Comparison of ENCODE assay signal across 10 mouse cellular contexts in genomic region chr5:4825951-4826350, GRCm38 (mm10).
DNase-seq lines count a peak whose midpoint lies in the region; ATAC-seq and TF ChIP-seq lines count a peak whose summit lies in the region.
"Had no signal": no experiment of that assay in that cellular context is flagged by ENCODE, and none has a peak within 500 bp of the region (broad histone marks: within the 10 kb centered on the region; RNA-seq: fewer than 3 reads in every experiment).

No protein-coding gene starts in this region.

- H3K4me3 ChIP-seq in megakaryocyte, embryonic 14.5 days (replicated peaks): peak overlapping the region; percentile 44
- H3K4me3 ChIP-seq in embryonic fibroblast, embryonic 13.5 days (ENCODE audit: insufficient read depth, low read length): no peak overlapping the region
- H3K4me3 ChIP-seq in kidney, embryonic 16.5 days (ENCODE audit: low read length): no peak overlapping the region
- H3K4me3 ChIP-seq in thymus, adult 2 months (ENCODE audit: control insufficient read depth, insufficient read depth, low read length): no peak overlapping the region
- H3K4me3 ChIP-seq: embryonic facial prominence, embryonic 12.5 days; neural tube, embryonic 13.5 days had no signal

- WGBS in kidney, embryonic 16.5 days: 32% methylated on average over 7 of the region's 7 CpGs
- WGBS in thymus, adult 2 months: 83% methylated on average over 7 of the region's 7 CpGs

- no peak overlapping the region for H3K4me2 ChIP-seq in kidney, embryonic 16.5 days (replicated peaks; ENCODE audit: low read depth, low read length)
- H3K4me2 ChIP-seq: embryonic facial prominence, embryonic 12.5 days; neural tube, embryonic 13.5 days had no signal

- no peak overlapping the region for H3K9ac ChIP-seq in kidney, embryonic 16.5 days (replicated peaks; ENCODE audit: low read length)
- H3K9ac ChIP-seq: embryonic facial prominence, embryonic 12.5 days; neural tube, embryonic 13.5 days had no signal

- TF ChIP-seq CTCF in embryonic fibroblast, embryonic 13.5 days (IDR thresholded peaks at IDR 0.05; ENCODE audit: borderline replicate concordance, insufficient read depth, low read length): no peak
- TF ChIP-seq CTCF in thymus, adult 2 months (IDR thresholded peaks at IDR 0.05; ENCODE audit: borderline replicate concordance, control insufficient read depth, extremely low read depth, insufficient read depth, low read length, poor library complexity): no peak

- H3K4me1 ChIP-seq in megakaryocyte, embryonic 14.5 days: no peaks in the 10 kb centered on the region
- peaks cover 2% of the 10 kb centered on the region; the same call in 1 of the 2 replicates for H3K4me1 ChIP-seq in embryonic fibroblast, embryonic 13.5 days (ENCODE audit: control insufficient read depth, insufficient read depth, low read length)
- peaks cover 7% of the 10 kb centered on the region for H3K4me1 ChIP-seq in kidney, embryonic 16.5 days (ENCODE audit: insufficient read depth, low read length)
- H3K4me1 ChIP-seq in thymus, adult 2 months (replicated peaks; ENCODE audit: control insufficient read depth, insufficient read depth, low read length): no peaks in the 10 kb centered on the region

- H3K36me3 ChIP-seq in megakaryocyte, embryonic 14.5 days (replicated peaks; ENCODE audit: low read length): no peaks in the 10 kb centered on the region
- no peaks in the 10 kb centered on the region for H3K36me3 ChIP-seq in kidney, embryonic 16.5 days (ENCODE audit: insufficient read depth, low read length)
- no peaks in the 10 kb centered on the region for H3K36me3 ChIP-seq in thymus, adult 2 months (ENCODE audit: control insufficient read depth, insufficient read depth, low read length)
- H3K36me3 ChIP-seq: embryonic facial prominence, embryonic 12.5 days; neural tube, embryonic 13.5 days had no signal

- DNase-seq in lung, postnatal 36 days: peak; percentile 68
- no peak for DNase-seq in thymus, adult 2 months
- DNase-seq in cerebellum, adult 8-10 months: no peak

- peak overlapping the region; percentile 21 for H3K27ac ChIP-seq in embryonic fibroblast, embryonic 13.5 days (ENCODE audit: insufficient read depth, low read length)
- peak overlapping the region; percentile 65 for H3K27ac ChIP-seq in kidney, embryonic 16.5 days (ENCODE audit: low read length)
- H3K27ac ChIP-seq in thymus, adult 2 months (ENCODE audit: control insufficient read depth, insufficient read depth, low read length): no peak overlapping the region
- H3K27ac ChIP-seq: embryonic facial prominence, embryonic 12.5 days; macrophage; neural tube, embryonic 13.5 days had no signal

- peaks cover 11% of the 10 kb centered on the region; the same call in 1 of the 2 replicates for H3K9me3 ChIP-seq in megakaryocyte, embryonic 14.5 days
- H3K9me3 ChIP-seq in kidney, embryonic 16.5 days (ENCODE audit: low read length): no peaks in the 10 kb centered on the region
- H3K9me3 ChIP-seq: embryonic facial prominence, embryonic 12.5 days; neural tube, embryonic 13.5 days had no signal

- no peak for TF ChIP-seq POLR2A in embryonic fibroblast, embryonic 13.5 days (IDR thresholded peaks at IDR 0.05; ENCODE audit: low read depth, low read length)
- TF ChIP-seq POLR2A in thymus, adult 2 months (IDR thresholded peaks at IDR 0.05; ENCODE audit: control insufficient read depth, extremely low read depth, insufficient read depth, low read length, poor library complexity): no peak

- H3K27me3 ChIP-seq in megakaryocyte, embryonic 14.5 days (replicated peaks): no peaks in the 10 kb centered on the region
- no peaks in the 10 kb centered on the region for H3K27me3 ChIP-seq in kidney, embryonic 16.5 days (ENCODE audit: insufficient read depth, low read length)
- H3K27me3 ChIP-seq in thymus, adult 2 months (ENCODE audit: control insufficient read depth, insufficient read depth, low read length): no peaks in the 10 kb centered on the region
- H3K27me3 ChIP-seq: embryonic facial prominence, embryonic 12.5 days had no signal

- ATAC-seq in megakaryocyte, adult 5-6 weeks (ENCODE audit: poor library complexity, severe bottlenecking): no peak
- peak; percentile 89 for ATAC-seq in kidney, embryonic 16.5 days (ENCODE audit: low FRiP score, low TSS enrichment)
